Mouse (Mus musculus) erythroblast, adult 5-6 weeks (primary cell): ENCODE results near the gene Sec14l1. TPM values are rescaled to one million over a fixed set of nuclear protein-coding genes. Genes with fewer than 3 reads are reported as not detected.

Experiments
- ATAC-seq: replicated peaks from 2 replicates; pipeline ENCODE4 v1.8.0; 2016; ENCODE audit warnings: moderate number of reproducible peaks, mild to moderate bottlenecking, moderate TSS enrichment, inconsistent platforms; ENCODE audit not compliant: poor library complexity, low FRiP score, severe bottlenecking
- total RNA-seq, 2 experiments: library from RNA; stranded (forward) in 1 of 2; stranded (reverse) in 1 of 2; fragments of 150-400 nt in 1 of 2; fragments of 200-764, 138-1000 nt in 1 of 2; gene quantifications; 2 replicates each; pipeline versions ENCODE4 v1.2.3 to v1.2.4; 2015 to 2017; ENCODE audit warnings: low replicate concordance in 2 of 2

The Sec14l1 gene
- total RNA-seq, 2 experiments from 2014 or later, result 16.9 to 32.7 TPM

DNA sequence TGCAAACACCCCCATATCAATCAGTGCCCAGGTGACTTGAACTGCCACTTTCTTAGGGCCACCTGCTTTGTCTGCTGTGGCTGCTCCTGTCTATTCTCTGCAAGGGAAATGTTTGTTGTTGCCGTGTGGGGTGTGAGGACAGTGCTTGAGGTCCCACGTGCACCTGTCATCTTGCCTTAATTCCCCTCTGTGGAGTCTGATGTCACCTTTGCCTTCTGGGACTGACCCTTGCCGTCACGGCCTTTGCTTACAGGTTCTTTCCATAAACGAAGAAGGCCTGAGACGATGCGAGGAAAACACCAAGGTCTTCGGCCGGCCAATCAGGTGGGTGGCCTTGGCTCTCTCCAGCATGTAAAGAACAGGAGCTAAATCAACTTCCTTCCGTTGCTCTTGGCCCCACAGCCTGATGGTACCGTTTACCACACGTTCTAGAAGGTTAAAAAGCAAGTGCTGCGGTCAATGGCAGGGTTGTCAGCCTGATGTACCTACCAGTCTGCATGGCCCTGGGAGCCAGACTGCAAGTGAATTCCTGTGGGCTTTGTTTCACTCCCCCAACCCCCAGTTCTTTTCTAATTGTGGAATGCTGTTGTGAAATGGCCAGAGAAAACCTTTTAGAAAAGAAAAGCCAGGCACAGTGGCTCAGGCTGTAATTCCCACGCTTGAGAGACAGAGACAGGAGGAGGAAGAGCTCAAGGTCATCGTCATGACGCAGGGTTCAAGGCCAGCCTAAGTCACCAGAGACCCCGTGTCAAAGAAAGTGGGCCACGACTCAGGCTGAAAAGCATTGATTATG lies 34.1 kb downstream of the Sec14l1 start:
- ATAC-seq, result no peak

DNA sequence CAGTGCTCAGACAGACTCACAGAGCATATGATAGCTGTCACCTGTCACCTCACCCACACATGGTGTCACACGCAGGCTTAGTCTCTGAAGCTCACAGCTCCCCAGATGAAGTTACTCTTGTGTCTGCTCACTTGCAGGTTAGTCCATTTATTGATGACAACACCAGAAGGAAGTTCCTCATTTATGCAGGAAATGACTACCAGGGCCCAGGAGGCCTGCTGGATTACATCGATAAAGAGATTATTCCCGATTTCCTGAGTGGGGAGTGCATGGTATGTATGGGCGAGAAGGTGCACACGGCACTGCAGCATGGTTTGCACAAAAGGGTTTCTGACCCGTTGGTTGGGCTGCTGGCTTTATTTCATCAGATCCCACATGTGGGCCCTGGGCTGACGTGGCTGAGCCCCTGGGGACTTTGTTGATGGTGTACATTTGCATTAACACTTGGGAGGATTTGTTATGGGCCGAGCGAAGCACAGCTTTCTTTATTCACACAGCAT lies 35.5 kb downstream of the Sec14l1 start:
- ATAC-seq, result no peak

DNA sequence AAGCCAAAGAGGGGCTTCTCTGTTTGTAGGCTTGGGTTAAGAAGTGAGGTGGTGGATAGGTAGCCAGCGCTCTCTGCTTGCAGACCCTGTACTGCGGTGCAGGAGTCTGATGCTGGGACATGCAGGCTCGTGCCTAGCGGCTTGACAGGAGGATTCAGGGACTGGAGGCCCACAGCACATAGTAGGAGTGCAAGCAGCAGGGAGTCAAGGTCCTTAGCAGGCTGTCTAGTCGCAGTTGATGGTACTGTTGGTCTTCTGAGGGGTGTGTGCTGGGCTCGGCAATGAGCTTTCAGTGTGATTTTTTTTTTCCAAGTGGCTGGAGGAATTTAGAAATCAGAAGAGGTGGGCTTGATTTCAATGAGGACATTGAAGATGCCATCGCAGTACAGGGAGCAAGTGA lies 36.5 kb downstream of the Sec14l1 start:
- no peak for ATAC-seq

DNA sequence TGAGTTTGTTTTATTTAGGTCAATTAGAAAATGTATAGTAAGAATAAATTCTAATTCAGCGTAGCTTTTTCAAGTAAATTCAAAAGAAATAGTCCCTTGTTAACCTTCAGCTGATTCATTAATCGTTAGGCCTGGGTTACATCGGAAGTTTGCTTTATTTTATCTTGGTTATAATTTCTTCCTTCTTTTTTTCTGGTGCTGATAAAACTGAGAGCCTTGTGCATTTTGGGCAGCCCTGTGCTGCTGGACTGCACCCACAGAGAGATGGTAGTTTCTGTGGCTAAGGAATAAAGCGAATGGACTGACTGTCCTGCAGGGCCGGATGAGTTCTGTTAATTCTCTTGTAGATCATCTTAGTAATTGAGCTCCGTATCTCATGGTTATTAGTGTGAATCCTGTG lies 37.6 kb downstream of the Sec14l1 start:
- no peak for ATAC-seq

DNA sequence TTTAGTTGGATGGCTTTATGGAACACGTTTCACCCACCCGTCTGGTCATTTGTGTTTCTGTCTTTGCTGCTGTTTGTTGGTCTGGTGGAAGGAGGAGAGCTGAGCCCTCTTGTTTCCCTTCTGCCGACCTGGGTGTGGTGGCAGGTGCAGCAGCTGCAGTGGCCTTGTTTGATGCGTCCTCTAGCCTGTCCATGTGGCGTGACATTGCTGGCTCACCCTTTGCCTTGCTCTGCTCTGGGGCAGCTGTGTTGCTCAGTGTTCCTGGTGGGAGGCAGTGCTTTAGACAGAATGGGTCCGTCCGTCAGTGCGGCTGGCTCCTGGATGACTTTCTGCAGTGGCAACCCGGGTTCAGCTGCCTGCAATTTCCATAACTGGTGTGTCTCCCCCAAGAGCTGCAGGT lies 38.6 kb downstream of the Sec14l1 start:
- no peak for ATAC-seq

DNA sequence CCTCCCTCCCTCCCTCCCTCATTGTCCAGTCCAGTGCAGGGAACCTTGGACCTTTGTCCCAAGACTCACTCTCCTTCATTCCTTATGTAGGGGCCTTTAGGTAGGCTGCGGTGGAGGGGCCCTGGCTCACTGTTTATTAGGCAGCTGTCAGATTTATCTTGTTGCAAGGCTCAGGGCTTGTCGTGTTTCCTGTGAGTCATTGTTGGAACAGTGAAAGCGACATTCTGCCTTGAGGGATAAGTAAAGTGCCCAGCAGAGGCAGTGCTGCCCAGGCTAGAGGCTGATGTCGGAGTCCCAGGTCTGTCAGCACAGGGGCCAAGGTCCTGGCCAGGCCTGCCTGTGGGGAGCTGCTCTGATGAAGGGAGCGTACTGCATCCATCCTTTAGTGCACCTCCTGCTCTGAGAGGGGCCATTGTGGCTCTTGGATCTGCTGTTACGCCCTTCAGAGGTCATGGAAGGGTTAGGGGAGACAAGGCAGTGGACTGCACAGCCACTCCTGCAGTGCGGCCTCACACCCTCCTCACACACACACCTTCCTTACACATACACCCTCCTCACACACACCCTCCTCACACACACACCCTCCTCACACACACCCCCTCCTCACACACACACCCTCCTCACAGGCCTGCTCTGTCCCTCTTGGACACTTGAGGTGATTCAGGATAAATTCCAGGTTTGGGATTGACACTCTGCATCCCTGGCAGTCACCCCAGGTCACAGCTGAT lies 39.3 kb downstream of the Sec14l1 start:
- ATAC-seq, result no peak

DNA sequence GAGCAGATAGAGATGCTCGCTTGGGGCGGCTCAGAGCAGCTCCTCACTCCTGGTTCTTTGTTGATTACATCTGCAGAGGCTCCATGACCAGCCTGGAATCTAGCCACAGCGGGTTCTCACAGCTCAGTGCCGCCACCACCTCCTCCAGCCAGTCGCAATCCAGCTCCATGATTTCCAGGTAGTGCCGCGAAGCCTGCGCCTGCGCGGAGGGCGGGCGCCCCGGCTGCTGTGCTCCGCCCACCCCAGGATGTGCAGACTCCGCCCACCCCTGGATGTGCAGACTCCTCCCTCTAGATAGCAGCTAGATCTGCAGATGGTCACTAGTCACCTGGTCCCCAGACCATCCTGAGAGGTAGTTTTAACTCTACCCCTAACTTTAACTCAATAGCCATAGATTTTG lies 41.8 kb downstream of the Sec14l1 start:
- no peak for ATAC-seq

DNA sequence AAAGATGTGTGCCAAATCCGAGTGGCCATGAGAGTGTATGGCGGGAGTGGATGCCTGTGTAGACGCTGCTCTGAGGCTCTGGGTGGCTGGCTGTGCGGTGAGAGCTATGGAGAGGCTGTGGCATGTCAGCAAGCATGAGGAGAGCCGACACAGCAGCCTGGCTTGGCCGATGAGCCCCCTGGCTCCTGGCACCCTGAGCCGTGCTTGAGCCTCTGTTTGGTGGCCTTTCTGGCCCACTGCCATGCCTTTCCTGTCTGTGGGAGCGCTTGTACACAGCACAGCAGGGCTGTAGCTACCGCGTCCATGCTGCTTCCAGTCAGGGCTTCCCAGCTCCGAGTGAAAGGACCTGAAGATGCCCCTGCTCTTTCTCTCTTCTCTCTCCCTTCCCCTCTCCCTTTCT lies 43.4 kb downstream of the Sec14l1 start:
- no peak for ATAC-seq

DNA sequence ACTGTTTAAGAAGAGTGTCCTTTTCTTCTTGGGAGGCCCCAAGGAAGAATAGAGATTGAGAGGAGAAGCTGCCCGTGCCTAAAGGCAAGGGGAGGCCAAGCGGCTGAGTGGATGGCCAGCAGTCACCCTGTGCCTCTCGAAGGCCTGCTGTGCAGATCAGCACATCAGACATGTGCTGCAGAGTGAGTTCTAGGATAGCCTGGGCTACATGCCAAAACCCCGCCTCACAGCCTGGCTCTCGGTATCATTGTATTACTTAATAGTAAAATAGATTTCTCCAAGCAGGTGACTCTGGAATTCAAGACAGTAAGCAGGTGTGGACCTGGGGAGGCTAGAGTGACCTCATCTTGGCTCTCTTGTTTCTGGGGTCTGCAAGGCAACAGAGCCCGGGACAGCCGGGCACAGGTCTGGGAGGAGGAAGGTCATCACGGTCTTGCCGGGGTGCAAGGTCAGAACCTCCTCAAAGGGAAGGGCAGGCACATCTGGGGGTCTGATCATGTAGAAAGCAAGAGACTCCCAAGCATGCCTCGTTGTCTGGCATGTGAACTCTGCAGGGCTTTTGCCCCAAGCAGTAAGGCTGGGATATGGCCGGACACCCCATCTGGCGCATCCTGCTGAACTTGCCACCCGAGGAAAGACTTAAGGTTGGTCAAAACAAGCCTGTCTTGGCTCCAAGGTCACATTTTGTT lies 44.4 kb downstream of the Sec14l1 start:
- no peak for ATAC-seq

DNA sequence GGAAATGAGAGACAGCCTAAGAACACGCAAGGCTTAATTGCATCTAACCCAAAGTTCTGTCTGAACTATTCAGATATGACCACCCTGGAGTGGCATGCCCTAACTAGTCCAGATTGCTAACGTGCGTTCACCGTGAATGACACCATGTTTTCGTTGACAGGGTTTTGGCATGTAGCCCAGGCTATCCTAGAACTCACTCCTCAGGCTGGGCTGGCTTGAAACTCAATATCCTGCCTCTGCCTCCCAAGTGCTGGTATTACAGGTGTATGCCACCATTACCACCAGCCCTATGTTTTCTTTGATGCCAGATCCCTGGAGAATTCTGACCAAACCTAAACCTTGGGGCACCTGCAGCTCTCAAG lies 45.0 kb downstream of the Sec14l1 start:
- no peak for ATAC-seq

DNA sequence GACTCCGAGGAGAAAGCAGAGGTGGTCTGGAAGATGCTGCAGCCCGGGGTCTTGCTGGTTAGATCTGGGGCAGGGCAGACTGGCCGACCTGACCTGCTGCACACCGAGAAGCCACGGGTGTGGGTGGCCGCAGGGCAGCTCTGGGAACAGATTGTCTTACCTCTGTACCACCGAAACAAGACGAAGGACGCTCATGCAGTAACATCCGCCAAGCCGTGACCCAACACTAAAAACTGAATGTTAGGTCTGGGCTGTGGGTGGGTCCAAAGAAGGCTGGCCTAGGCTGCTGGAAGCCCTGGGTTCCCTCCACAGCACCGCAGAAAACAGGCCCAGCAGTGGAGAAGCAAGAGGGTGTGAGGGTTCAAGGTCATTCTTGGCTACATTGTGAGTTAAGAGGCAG lies 45.8 kb downstream of the Sec14l1 start:
- ATAC-seq, result no peak

DNA sequence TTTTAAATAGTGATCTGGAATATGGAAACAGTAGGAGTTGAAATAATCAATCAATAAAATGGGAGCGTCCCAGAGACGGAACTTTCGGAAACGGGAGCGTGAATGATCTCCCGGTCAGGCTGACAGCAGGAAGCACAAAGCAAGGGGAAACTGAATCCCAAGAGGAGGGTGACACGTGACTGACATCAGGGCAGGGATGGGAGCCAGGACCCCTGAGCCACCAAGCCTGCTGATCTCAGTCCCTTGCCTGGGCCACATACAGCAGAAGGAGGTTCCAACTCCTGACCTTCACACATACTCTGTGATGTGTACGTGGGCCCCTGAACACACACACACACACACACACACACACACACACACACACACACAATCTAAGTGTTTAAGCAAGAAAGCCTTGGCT lies 46.6 kb downstream of the Sec14l1 start:
- no peak for ATAC-seq

DNA sequence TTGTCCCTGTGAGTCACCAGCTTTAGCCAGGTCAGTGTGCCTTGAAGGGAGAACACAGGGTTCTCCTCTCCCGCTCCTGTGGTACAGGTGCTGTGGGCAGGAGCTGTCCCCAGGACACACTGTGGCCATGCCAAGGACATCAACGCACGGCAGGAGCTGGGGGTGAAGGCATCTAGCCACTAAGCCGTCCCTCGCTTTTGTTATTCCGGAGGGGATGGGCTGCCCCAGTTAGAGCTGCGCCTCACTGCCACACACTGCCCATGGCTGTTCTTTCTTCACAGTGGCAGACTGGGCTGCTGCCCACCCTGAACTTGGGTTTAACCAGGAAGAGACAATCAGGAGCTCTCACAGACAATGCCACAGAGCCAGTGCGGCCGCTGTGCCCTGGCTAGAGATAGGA lies 48.1 kb downstream of the Sec14l1 start:
- no peak for ATAC-seq

DNA sequence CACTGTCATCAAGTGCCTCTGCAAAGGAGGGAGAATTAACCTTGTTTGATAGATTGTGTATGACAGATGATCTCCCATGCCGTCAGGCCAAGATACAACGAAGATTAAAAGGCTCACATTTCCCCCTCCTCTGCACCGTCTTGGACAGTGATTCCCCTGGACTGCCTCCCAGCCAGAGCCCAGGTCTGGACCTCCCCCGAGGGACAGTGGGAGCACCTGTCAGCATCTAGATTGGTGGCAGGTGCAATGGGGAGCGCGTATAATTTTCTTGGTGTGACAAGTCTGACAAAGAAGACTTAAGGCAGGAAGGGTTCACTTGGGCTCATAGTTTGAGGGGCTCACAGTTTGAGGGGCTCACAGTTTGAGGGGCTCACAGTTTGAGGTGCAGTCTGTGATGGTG lies 48.8 kb downstream of the Sec14l1 start:
- no peak for ATAC-seq

DNA sequence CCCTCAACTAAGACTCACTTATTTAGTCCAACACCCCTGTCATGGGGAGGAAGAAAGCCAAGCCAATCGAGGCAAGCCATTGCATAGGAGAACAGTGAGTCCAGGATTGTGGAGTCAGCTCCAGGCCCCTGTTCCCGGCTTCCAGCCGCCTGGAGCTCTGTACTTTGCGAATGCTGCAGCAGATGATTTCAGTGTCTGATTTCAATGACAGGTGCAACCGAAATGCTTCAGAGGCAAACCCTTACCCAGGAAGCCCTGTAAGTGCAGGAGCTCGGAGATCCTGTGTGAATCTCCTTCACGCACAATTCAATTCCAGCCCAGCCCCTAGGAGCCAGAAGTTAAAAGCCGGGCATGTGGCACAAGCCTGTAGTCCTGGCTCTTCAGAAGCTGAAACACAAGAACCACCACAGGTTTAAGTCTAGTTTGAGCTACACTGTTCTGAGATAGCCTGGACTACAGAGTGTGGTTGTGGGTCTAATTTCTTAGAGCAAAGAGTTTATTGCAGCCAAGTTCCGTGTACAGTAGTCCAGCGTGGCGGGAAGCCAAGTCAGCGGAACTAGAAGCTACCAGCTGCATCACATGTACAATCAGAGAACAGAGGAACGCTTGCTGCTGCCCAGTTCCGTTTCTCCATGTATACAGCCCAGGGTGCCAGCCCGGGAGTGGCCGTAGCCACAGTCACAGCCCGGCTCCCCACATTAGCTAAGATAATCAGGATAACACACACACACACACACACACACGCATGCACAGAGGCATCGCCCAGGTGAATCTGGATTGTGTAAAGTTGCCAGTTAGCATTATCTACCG lies 53.5 kb downstream of the Sec14l1 start:
- no peak for ATAC-seq

DNA sequence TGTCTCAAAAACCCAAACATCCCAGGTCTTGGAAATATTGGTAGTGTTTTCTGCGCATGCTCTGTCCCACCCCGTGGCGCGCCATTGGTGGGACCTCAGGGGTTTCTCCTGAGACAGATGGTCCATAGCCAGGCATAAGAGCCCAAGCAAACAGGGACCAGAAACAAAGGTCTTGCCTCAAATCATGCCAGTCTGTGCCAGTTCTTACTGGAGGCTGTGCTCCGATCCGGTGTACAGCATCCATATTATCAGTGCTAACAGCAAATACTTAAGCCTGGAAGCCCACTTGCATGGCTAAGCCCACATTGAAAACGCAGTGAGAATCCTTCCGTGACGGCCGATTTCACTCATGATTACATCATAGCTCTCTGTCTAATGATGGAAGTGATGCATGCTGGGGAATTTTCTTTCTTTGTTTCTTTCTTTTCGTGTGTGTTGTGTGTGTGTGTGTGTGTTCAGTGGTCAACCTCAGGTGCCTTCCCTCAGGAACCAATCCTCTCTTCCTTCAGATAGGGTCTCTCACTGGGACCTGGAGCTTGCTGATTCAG lies 54.2 kb downstream of the Sec14l1 start:
- ATAC-seq, result no peak

DNA sequence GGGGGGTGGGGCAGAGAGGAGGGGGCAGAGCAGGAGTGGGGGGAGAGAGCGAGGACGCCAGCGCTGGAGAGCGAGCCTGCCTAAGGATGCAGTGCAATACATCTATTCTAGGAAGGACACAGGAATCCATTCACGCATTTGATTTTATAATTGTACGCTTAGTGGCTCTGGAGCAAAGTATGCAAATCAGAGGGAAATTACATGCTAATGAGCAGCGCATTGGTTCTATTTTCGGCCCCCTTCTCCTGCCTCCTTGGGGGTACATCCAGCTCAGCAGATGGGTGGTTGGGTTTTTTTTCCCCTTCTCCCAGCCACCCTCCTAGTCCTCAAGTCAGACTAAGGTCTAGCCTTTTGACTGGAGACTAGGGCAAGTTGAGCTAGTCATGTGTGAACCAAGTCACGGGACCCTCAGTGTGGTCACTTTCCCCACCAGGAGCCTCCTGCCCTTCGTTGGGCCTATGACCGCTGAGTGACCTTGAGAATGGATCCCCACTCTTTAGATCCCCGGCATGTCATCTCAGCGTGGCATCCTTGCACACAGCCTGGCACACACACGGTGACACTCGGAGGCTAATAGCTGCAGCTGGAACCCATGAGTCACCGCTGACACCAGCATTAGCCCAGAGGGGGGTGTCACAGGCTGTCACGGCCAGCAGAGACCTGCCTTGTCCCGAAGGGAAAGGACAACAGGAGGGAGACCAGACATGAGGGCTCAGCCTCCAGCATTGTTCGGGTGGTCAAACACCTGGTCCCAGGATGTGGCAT lies 55.0 kb downstream of the Sec14l1 start:
- ATAC-seq, result no peak

DNA sequence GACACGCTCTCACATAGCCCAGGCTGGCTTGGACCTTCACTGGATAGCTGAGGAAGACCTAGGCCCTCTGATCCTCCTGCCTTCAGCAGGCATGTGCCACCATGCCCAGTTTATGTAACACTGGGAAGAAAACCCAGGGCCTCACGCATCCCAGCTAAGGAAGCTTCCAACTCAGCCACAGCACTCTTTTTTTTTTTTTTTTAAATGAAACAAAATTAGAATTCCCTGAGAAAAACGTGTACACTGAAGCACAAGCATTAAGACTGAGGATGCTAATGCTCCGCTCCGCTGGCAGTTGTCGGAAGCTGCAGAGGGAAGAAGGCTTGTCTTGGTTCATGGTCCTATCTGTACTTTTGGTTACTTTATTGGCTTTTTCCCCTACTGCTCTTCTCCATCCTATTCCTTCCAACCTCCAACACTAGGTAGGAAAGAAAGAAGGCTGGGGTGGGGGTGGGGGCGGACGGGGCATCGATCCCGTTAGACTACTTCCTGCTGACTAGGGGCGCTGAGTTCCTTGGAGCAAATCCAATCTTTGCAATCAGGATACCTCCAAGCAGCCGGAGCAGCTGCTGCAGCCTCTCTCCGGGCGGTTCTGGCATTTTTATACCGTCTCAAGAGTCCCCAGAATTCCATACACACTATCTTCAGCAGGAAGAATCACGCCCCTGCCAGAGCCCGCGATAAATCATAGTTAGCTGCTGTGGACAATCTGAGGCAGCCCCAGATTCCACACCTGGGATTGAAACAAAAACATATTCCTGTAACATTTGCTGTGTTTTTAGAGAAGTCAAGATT lies 59.3 kb downstream of the Sec14l1 start:
- ATAC-seq, result no peak
